Mouse (Mus musculus): ENCODE measurements at regions not wholly inside any gene's neighbourhood (a gene's known extent, or its start where the extent isn't known, plus 50 kb on each side); places are given as distances from the start of the nearest gene placed in this dataset.

GRCm38 (mm10) chr8:117929606-117930005 is 127.9 kb upstream of the Mphosph6 start:
- no peak for TF ChIP-seq CTCF (IDR thresholded peaks at IDR 0.05; ENCODE audit: extremely low read depth, insufficient read depth, insufficient read length, insufficient replicate concordance)
- TF ChIP-seq POLR2A (IDR thresholded peaks at IDR 0.05; ENCODE audit: low read depth, low read length): no peak

Measured in spleen, adult 2 months (tissue).